Mouse (Mus musculus) E14TG2a.4 (cell line): Measurements from ENCODE around the gene Selenov.

Source experiments
- H3K27me3 ChIP-seq: 2 replicates; pipeline ENCODE4 v1.6.1; 2014; ENCODE audit warnings: low read length, control low read depth; ENCODE audit not compliant: insufficient read depth
- H3K36me3 ChIP-seq: 2 replicates; pipeline ENCODE4 v1.6.1; 2014; ENCODE audit warnings: low read length, control low read depth; ENCODE audit not compliant: insufficient read depth
- H3K4me1 ChIP-seq: replicated peaks from 2 replicates; pipeline ENCODE4 v1.6.1; 2014; ENCODE audit warnings: low read depth, low read length, control low read depth
- H3K4me3 ChIP-seq: replicated peaks from 2 replicates; pipeline ENCODE4 v1.5.1; 2014; ENCODE audit warnings: mild to moderate bottlenecking, low read length
- H3K9me3 ChIP-seq: 2 replicates; pipeline ENCODE4 v1.6.1; 2014; ENCODE audit warnings: low read length, control low read depth
- CTCF ChIP-seq: conservative IDR thresholded peaks from 2 replicates; pipeline ENCODE4 v1.5.1; 2014; ENCODE audit warnings: low read length
- NANOG ChIP-seq: IDR thresholded peaks from 2 replicates; pipeline ENCODE4 v1.6.1; 2014; ENCODE audit warnings: borderline replicate concordance, low read length, mixed read lengths
- POU5F1 ChIP-seq: IDR thresholded peaks from 2 replicates; pipeline ENCODE4 v1.6.1; 2014; ENCODE audit warnings: low read length, borderline replicate concordance

Selenov gene

DNA sequence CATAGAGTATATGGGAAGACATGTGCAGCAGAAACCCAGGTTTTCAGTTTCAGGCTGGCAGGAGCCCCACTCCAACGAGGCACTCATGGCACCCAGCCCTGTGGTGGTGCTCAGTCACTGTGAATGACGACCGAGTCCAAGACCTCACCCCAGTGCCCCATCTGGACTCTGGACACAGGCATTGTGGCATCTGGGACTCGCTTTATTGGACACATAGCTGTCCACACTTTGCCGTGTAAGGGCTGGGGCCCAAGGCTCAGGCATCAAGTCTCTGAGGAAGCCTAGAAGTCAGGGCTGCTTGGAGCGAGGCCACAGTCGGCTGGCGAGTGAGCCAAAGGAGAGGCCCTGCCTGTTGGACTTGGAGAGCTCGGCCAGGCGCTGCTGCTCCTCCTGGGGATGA, 14.7 kb upstream of the Selenov start:
- no peak for TF ChIP-seq NANOG
- no peak for TF ChIP-seq CTCF
- TF ChIP-seq POU5F1 = no peak
- Histone ChIP-seq H3K9me3 (no peaks in the 10 kb centered on the region), H3K4me1 (peaks cover 59% of the 10 kb centered on the region), H3K27me3 (peaks cover 10% of the 10 kb centered on the region), H3K36me3 (peaks cover 72% of the 10 kb centered on the region), H3K4me3 (no peak overlapping the region)

DNA sequence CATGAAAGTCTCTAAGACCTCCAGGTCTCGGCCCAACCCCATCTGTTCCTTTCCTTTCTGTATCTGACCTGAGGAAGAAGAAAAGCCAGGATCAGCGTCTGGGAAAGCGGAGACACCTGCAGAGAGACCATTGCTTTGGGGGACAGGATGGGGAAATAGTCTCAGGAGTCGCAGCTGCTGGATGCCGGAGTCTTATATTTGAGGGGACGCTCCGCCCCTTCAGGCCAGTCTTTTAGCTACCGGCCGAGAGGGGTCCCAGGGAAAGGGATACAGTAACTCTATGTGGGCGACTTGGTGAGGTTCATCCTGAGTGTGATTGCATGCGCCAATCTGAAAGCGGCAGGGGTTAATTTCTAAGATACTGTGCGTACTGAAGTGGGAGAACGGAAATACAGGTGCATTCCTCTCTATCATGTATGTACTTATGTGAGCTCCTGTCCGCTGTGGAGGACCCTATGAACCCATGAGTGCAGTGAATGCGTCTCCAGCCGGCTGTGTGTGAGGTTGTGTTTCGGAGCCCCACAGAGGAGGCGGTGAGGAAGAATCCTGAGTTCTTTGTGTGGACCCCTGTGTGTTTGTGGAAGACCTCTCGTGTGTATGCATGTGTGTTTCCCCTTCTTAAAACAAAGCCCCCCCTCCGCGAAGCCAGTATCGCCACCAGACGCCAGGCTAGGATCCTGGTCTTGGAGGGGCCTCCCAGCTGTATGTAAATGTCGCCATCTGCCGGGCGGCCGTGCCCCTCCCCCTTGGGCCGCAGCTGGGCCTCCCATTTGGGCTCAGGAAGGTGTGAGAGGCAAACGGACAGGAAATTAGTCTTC, 10.8 kb upstream of the Selenov start, which contains the start of gene Dll3:
Gene Dll3 (minus strand): TSS at position 623 of the 818 bp plus-strand sequence.
- 0 out of 2 replicates have a peak, but pooled peaks have one; percentile 3 for TF ChIP-seq CTCF
- TF ChIP-seq NANOG = no peak
- H3K9me3 ChIP-seq = no peaks in the 10 kb centered on the region
- H3K4me1 ChIP-seq = peaks cover 69% of the 10 kb centered on the region

DNA sequence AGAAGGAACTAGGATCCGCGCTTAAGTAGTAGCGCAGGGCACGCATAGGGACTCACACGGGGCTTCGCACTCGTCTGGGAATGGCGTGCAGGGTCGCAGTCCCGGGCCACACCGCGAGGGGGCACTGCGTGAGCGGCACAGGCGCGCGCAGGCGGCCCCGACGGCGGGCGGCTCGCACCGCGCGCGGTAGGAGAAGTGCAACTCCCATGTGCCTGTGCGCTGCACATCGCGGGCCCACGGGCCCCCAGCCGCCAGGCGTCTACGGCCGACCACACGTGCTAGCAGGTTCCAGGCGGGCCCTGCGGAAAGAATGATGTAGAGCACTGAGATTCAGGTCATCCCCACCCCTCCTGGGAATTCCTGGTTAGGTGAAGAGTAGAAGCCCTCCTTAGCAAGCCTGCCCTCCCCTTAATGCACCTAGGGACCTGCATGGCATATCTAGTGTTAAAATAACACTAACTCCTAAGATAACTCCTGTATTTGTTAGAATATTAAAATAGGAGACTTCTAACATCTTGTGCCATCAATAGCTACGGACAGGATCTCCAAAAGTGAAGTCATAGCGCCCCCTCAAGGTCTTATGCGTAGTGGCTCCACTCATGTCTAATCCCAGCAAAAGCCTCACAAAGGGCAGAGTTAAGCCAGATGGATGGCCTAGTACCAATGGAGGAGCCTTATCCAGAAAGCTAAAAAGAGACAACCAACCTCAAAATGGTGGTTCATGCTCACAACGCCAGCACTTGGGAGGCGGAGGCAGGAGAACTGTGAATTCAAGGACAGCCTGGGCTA, 8.0 kb upstream of the Selenov start:
- H3K27me3 ChIP-seq = peaks cover 67% of the 10 kb centered on the region
- no peak for TF ChIP-seq NANOG
- TF ChIP-seq POU5F1 = no peak
- TF ChIP-seq CTCF = peak; percentile 84
- H3K4me1 ChIP-seq = peaks cover 78% of the 10 kb centered on the region
- H3K4me3 ChIP-seq = peak overlapping the region; percentile 71
- no peaks in the 10 kb centered on the region for H3K9me3 ChIP-seq
- H3K36me3 ChIP-seq = peaks cover 6% of the 10 kb centered on the region

More for the DNA sequence above, 10.8 kb upstream of the Selenov start, which contains the start of gene Dll3:
- peaks cover 41% of the 10 kb centered on the region for H3K27me3 ChIP-seq
- H3K4me3 ChIP-seq = peak within 1 kb of the TSS; percentile 78
- H3K36me3 ChIP-seq = peaks cover 34% of the 10 kb centered on the region

DNA sequence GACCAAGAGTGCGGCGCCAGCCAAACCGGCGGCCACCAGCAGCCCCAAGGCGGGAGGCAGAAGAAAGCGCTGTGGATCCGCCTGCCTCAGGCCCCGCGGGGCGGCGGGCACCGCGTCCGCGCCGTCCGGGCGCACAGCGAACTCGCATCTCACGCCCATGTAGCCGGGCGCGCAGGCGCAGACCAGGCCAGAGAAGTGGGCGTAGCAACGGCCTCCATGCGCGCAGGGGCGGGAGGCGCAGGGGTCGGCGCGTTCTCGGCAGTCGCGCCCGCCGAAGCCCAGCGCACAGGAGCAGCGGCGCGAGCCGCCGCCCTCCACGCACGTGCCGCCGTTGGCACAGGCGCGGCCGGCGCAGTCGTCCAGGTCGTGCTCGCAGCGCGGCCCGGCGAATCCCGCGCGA, 3.5 kb upstream of the Selenov start:
- Histone ChIP-seq H3K27me3 (peaks cover 89% of the 10 kb centered on the region), H3K4me3 (peak overlapping the region; percentile 85), H3K4me1 (peaks cover 68% of the 10 kb centered on the region), H3K36me3 (no peaks in the 10 kb centered on the region), H3K9me3 (no peaks in the 10 kb centered on the region)
- TF ChIP-seq POU5F1 = no peak
- no peak for TF ChIP-seq NANOG
- TF ChIP-seq CTCF = no peak

DNA sequence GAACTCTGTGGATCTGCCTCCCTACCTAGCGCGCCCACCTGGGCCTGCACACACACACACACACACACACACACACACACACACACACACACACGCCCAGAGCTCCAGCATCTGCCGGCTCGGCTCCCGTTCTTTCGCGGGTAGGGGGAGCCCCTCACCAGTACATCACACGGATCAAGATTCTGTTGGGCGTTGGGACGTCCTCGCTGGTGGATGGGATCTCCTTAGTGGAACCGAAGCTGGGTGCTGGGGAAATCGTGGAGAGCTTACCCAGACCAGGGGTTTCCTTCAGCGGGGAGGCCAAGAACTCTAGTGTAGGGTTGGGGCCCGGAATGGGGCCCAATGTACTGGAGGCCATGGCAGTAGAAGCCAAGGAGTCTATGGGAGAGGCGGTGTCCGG, 821 bp downstream of the Selenov start:
- Histone ChIP-seq H3K9me3 (peaks cover 5% of the 10 kb centered on the region; the same call in 1 of the 2 replicates), H3K4me3 (peak overlapping the region; percentile 80), H3K27me3 (peaks cover 88% of the 10 kb centered on the region), H3K36me3 (no peaks in the 10 kb centered on the region), H3K4me1 (peaks cover 42% of the 10 kb centered on the region)
- TF ChIP-seq CTCF = no peak
- no peak for TF ChIP-seq POU5F1
- no peak for TF ChIP-seq NANOG

DNA sequence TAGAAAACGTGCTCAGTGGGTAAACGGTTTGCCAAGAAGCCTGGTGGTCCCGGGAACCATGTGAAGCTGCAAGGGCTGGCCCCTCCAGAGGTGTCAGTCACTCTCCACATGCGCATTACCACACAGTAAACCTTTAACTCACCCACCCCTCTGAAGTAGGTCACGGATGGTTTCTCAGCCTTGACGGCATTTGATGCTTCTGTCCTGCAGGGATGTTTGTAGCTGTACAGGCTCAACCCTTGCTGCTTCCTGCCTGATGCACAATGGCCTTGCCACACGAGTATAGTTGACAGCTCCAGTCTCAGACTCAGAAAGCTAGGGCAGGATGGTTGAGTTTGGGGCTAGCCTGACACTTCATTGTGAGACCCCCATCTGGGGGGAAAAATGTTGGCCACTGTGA, 10.4 kb downstream of the Selenov start:
- 0 out of 2 replicates have a peak, but pooled peaks cover 3% of the 10 kb centered on the region for H3K36me3 ChIP-seq
- H3K9me3 ChIP-seq = no peaks in the 10 kb centered on the region
- no peak for TF ChIP-seq CTCF
- H3K27me3 ChIP-seq = peaks cover 15% of the 10 kb centered on the region
- no peak overlapping the region for H3K4me3 ChIP-seq
- H3K4me1 ChIP-seq = peaks cover 25% of the 10 kb centered on the region

DNA sequence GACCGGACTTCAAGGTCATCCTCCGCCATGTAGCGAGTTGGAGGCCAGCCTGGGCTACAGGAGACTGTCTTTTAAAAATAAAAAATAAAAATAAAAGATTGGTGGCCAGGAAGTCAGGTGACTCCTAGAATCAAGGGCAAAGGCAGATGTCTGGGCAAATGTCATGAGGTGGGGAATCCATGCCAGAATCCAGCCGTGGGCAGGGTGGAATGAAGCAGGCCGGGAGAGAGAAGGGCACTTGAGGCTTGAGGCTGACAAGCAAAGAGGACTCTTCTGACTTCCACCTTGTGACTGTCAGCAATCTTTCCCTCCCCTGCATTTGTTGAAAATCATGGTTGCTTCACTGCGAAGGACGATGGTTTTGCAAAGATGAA, 12.7 kb downstream of the Selenov start:
- Histone ChIP-seq H3K9me3 (no peaks in the 10 kb centered on the region), H3K27me3 (0 out of 2 replicates have a peak, but pooled peaks cover 6% of the 10 kb centered on the region), H3K36me3 (0 out of 2 replicates have a peak, but pooled peaks cover 5% of the 10 kb centered on the region), H3K4me3 (peak overlapping the region; percentile 91), H3K4me1 (peaks cover 25% of the 10 kb centered on the region)
- TF ChIP-seq POU5F1 (no peak), CTCF (no peak), NANOG (no peak)

DNA sequence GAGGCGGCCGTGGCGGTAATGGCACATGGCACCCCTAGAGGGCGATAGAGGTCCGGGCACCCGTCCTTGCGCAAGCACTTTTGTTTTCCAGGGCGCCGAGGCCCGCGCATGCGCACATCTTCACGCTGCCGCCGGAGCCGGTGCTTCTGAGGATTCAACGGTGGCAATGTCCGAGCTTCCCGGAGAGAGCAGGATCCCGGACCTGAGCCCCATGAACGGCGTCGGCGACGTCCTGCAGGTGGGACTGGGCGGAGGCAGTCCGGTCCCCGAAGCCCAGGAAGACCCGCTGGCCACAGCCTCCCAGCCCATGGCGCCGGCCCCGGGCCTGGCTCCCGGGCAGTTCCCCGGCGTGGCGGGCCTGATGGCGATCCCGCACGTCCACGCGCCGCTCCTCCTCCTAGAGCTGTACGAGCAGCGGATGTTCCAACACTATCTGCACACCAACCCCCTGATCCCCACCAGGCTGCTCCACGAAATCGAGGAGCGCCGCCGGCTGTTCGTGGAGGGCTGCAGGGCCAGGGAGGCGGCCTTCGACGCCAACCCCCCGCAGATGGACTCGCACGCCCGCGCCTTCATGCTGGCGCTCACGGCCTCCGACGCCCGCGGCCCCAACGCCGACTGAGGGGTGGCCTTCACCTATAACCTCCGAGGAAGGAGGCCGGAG, 13.2 kb downstream of the Selenov start, which contains the start of gene Eid2b:
Gene Eid2b (plus strand): TSS at position 125 of the 664 bp plus-strand sequence.
- no peaks in the 10 kb centered on the region for H3K9me3 ChIP-seq
- TF ChIP-seq CTCF (peak; percentile 87), POU5F1 (no peak), NANOG (no peak)
- peak within 1 kb of the TSS; percentile 91 for H3K4me3 ChIP-seq
- peaks cover 9% of the 10 kb centered on the region for H3K36me3 ChIP-seq
- H3K27me3 ChIP-seq = 0 out of 2 replicates have a peak, but pooled peaks cover 6% of the 10 kb centered on the region
- H3K4me1 ChIP-seq = peaks cover 25% of the 10 kb centered on the region
